Mouse (Mus musculus): ENCODE results near the gene Nr6a1. TPM values are rescaled to one million over a fixed set of nuclear protein-coding genes. Genes with fewer than 3 reads are reported as not detected.

Gene Nr6a1
- polyA plus RNA-seq, 1 experiment from 2014 or later = 4.4 TPM

- Histone ChIP-seq H3K4me1 (ENCODE audit: control insufficient read depth, insufficient read depth, low read length) (no peaks in the 10 kb centered on the region), H3K9ac (ENCODE audit: low read length) (no peak overlapping the region), H3K36me3 (ENCODE audit: control insufficient read depth, insufficient read depth, low read length) (no peaks in the 10 kb centered on the region), H3K4me3 (ENCODE audit: low read depth, low read length) (no peak overlapping the region), H3K9me3 (ENCODE audit: control insufficient read depth, low read length) (no peaks in the 10 kb centered on the region), H3K27me3 (ENCODE audit: control insufficient read depth, insufficient read depth, low read length) (no peaks in the 10 kb centered on the region), H3K27ac (ENCODE audit: low read depth, low read length) (no peak overlapping the region), H3K4me2 (no peak overlapping the region)
- DNase-seq (ENCODE audit: low spot score, missing footprints) (peak; percentile 73), ATAC-seq (ENCODE audit: low FRiP score) (peak; percentile 51)
- WGBS = 56% methylated on average over 9 of the region's 9 CpGs
Measured at GRCm38 (mm10) chr2:38675366-38675969, 252.0 kb downstream of the Nr6a1 start.

Small RNAs within 50 kb of the gene (microRNA-seq; reads per million reads assigned to microRNA genes)
- gene Mir181a-2 (549 reads per million, percentile 72 among the genes with 10 or more reads in this experiment), gene Mir181b-2 (1,575 reads per million, percentile 82 among the genes with 10 or more reads in this experiment)

Other genes starting within 250 kb of the Nr6a1 start
- 0.04 TPM in 1 of 2 replicates, not detected in the other for gene Nr5a1, start 213.1 kb downstream of the Nr6a1 start, polyA plus RNA-seq (2014; fragmentation: Nextera tagmentation; extraction: Ambion mirVana)
- gene Olfml2a, start 4.3 kb upstream of the Nr6a1 start, polyA plus RNA-seq (2014; fragmentation: Nextera tagmentation; extraction: Ambion mirVana) = 1.9 and 2.2 TPM in 2 replicates
- gene Wdr38, start 69.8 kb upstream of the Nr6a1 start, polyA plus RNA-seq (2014; fragmentation: Nextera tagmentation; extraction: Ambion mirVana) = 1.4 TPM in 2 replicates
- 149 and 157 TPM in 2 replicates for gene Arpc5l, start 77.7 kb upstream of the Nr6a1 start, polyA plus RNA-seq (2014; fragmentation: Nextera tagmentation; extraction: Ambion mirVana)
- 1,018 and 1,101 TPM in 2 replicates for gene Rpl35, start 77.9 kb upstream of the Nr6a1 start, polyA plus RNA-seq (2014; fragmentation: Nextera tagmentation; extraction: Ambion mirVana)
- gene Golga1, start 137.9 kb upstream of the Nr6a1 start, polyA plus RNA-seq (2014; fragmentation: Nextera tagmentation; extraction: Ambion mirVana) = 34.4 and 39.3 TPM in 2 replicates

All from midbrain, embryonic 11.5 days (tissue).